Mouse (Mus musculus) lung, postnatal 10 days (tissue): ENCODE data around the gene Hes7.

Experiments used
- DNase-seq: peaks from one replicate; pipeline ENCODE4 v3.0.0; 2021

Gene Hes7

DNA sequence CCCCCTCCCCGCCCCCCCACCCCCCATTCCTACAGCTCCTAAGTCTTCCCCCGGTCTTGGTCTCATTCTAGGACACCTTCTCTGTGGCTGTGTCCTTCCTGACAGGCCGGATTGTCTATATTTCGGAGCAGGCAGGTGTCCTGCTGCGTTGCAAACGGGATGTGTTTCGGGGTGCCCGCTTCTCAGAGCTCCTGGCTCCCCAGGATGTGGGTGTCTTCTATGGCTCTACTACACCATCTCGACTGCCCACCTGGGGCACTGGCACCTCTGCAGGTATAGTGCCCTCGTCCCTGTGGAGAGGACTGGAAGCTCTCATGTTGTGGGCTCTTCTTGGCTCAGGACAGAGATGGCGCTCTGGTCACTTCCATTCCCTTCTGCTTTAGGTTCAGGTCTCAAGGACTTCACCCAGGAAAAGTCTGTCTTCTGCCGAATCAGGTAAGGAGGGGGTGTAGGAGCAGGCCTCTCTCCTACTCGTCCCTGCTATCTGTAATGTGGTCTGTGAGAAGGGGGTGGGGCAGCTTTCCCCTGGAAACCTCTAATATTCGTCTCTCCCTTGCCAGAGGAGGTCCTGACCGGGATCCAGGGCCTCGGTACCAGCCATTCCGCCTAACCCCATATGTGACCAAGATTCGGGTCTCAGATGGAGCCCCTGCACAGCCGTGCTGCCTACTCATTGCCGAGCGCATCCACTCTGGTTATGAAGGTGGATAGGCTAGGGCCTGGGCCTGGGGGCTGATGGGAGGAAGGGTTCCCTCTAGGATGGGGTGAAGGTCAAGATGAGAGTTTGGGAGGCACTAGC is 18.4 kb upstream of the Hes7 start:
- no peak for DNase-seq

DNA sequence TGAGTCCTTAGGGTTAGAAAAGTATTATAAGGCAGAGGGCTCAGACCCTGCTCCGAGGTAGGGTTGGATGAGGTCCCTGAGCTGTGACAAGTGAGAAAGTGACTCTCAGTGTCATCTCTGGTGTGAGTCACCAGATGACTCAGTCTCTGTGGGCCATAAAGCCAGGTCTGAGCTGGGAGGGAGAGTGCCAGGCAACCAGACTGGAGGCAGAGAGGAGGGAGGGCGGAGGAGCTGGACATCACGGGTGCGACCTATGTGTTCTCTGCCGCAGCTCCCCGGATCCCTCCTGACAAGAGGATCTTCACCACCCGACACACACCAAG is 17.8 kb upstream of the Hes7 start:
- DNase-seq, result peak; percentile 6

DNA sequence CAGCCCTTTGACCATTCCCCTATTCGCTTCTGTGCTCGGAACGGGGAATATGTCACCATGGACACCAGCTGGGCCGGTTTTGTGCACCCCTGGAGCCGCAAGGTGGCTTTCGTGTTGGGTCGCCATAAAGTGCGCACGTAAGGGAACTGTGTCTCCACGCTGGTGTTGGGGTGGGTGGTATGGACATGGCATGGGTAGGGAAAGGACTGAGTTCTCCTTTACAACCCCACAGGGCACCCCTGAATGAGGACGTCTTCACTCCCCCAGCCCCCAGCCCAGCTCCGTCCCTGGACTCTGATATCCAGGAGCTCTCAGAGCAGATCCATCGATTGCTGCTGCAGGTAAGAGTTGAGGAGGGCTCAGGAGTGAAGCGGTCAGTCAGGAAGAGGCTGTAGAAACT is 17.1 kb upstream of the Hes7 start:
- DNase-seq, result no peak

DNA sequence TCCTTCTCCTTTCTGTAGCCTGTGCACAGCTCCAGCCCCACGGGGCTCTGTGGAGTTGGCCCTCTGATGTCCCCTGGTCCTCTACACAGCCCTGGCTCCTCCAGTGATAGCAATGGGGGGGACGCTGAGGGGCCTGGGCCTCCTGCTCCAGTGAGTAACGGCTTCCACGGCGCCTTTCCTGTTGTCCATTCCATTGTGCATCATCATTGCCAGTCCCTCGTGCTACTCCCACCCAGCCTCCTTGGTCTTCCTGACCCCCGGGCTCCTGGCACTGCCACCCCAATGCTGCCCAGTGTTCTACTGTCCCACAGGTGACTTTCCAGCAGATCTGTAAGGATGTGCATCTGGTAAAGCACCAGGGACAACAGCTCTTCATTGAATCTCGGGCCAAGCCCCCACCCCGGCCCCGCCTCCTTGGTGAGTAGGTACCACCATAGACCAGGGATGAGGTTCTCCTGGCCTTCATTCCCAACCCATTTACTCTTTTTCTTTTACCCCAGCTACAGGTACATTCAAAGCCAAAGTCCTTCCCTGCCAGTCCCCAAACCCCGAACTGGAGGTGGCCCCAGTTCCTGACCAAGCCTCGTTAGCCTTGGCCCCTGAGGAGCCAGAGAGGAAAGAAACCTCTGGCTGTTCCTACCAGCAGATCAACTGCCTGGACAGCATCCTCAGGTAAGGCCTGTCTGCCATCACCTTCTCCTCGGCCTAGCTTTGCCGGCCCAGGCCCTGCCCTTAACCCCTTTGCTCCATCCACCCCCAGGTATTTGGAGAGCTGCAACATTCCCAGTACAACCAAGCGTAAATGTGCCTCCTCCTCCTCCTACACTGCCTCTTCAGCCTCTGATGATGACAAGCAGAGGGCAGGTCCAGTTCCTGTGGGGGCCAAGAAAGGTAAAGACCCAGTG is 16.4 kb upstream of the Hes7 start:
- DNase-seq, result no peak

DNA sequence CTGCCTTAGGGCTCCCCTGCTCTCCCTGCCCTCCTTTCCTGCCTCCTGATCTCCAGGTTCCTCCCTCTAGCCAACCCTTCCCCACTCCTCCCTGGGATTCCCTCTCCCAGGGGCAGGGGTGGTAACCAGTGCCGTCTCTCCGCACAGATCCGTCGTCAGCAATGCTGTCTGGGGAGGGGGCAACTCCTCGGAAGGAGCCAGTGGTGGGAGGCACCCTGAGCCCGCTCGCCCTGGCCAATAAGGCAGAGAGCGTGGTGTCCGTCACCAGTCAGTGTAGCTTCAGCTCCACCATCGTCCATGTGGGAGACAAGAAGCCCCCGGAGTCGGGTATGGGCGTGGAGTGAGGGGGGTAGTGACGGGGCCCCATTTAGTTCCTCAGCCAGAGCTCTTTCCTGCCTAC is 15.7 kb upstream of the Hes7 start:
- no peak for DNase-seq

DNA sequence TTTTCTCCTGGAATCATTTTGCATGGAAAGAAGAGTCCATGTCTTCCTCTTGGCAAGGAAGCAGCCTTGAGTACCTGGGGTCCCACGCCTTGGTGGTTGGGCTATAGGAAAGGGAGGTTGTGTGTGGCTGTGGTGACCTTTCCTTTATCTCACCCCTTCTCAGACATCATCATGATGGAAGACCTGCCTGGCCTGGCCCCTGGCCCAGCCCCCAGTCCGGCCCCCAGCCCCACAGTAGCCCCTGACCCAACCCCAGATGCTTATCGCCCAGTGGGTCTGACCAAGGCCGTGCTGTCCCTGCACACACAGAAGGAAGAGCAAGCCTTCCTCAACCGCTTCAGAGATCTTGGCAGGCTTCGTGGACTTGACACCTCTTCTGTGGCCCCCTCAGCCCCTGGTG is 15.0 kb upstream of the Hes7 start:
- no peak for DNase-seq

DNA sequence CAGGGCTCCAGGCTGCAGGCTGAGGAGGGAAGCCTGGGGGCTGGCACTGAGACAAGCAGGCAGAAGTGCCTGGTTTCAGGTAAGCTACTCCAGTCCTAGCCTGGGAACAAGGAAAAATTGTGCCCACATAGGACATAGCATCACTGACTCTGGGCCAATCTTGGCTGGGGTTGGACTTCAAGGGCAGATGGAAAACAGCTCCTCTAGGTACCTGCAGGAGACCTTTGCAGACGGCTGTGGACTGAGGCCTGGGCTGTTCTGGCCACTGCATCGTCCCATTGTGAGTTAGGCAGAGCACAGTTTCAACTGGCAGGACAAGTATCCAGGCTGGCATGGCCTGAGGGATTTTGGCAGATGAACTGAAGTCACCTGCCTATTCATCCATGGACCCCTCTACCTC is 14.4 kb upstream of the Hes7 start:
- DNase-seq, result no peak

DNA sequence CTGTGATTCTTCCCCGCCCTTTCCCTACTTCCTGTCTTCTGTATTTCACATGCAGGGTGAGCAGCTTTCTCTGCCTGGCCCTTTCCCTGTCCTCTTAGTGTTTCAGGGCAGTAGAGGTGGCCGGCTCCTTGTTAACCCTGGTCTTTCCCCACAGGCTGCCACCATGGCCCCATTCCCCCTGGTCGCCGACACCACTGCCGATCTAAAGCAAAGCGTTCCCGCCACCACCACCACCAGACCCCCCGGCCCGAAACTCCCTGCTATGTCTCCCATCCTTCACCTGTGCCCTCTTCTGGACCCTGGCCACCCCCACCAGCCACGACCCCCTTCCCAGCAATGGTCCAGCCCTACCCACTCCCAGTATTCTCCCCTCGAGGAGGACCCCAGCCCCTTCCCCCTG is 13.9 kb upstream of the Hes7 start:
- no peak for DNase-seq

DNA sequence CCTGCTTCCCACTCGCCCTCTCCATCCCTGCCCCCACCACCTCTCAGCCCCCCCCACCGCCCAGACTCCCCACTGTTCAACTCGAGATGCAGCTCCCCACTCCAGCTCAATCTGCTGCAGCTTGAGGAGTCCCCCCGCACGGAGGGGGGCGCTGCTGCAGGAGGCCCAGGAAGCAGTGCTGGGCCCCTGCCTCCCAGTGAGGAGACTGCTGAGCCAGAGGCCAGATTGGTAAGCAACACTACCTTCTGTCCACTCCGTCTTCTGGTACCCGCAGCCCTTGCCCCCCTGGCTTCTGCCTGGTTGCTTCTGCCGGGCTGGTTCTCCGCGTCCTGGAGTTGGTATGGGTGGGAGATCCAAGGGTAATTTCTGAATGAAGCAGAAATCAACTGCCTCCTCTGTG is 13.4 kb upstream of the Hes7 start:
- no peak for DNase-seq

DNA sequence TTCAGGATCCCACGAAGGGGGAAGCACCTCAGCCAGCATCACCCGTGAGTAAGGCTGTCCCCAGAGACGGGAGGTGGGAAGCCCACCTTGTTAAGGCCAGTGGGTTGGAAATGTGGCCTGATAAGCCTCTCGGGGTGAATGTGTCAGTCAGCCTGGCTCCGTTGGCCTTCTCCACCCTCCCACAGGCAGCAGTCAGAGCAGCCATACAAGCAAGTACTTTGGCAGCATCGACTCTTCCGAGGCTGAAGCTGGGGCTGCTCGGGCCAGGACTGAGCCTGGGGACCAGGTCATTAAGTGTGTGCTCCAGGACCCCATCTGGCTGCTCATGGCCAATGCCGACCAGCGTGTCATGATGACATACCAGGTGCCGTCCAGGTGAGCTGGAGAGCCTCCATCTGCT is 12.5 kb upstream of the Hes7 start:
- no peak for DNase-seq

DNA sequence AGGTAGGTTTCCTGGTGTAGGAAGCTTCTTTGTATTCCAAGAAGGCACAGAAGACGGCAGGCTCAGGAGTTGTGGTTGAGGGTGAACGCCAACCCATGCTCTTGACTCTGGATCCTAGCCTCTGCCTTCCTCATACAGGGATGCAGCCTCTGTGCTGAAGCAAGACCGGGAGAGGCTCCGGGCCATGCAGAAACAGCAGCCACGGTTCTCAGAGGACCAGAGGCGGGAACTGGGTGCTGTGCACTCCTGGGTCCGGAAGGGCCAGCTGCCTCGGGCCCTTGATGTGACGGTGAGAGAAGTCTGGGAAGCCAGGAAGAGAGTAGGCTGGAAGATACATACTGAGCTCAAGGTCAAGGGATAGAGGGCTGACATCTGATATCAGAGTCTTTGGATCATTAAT is 12.0 kb upstream of the Hes7 start:
- no peak for DNase-seq

DNA sequence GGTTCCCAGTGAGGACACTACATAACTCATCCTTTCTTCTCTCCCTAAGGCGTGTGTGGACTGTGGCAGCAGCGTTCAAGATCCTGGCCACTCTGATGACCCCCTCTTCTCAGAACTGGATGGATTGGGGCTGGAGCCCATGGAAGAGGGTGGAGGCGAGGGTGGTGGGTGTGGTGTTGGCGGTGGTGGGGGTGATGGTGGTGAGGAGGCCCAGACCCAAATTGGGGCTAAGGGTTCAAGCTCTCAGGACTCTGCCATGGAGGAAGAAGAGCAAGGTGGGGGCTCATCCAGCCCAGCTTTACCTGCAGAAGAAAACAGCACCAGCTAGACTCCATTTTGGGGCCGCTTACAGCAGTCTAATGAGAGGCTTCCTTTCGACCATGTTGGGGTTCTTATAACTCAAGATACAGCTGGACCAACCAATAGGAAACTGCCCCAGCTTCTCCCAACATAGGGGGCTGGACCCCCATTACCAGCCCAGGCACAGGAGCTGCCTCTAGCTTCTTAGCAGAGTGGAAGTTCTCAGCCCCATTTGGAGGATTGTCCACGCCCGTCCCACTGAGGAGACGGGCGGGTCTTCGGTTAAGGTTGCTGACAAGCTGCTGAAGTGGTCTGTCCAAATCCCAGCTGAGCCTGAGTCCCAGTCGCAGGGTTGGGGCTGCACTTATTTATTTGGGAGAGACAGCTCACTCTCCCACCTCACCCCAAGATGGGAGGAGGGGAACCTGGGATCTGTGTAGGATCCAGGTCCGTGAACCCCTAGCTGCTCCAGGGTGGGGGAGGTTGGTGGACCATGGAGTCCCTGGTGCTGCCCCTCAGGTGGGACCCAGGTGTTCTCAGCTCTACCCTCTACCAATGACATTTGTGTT is 10.9 kb upstream of the Hes7 start:
- DNase-seq, result no peak

DNA sequence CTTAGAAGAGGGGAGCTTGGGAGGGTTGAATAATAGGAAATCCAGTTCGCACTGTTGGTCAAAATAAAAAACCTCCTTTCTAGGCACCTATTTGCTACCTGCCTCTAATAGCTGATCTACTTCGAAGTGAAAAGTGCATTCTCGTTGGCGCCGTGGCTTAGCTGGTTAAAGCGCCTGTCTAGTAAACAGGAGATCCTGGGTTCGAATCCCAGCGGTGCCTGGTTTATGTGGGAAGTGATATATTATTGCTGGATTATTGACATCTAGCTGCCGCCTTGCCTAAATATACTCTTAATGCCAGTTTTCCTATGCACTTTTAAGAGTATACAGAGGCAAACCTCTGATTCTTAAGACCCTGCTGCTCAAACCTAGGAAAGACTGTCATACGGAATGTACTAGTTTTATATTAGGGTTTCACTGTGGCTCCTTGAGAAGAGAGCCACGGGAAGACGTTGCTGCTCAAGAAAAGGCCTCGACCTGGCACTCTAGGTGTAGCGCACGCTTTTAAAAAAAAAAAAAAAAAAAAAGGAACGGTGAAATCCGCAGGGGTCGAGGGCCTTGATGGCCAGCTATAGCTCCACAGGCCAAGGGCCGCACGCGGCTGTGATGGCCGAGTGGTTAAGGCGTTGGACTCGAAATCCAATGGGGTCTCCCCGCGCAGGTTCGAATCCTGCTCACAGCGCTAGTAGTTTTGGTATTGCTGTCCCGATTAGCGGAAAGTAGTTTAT is 9.7 kb upstream of the Hes7 start:
- peak; percentile 94 for DNase-seq

DNA sequence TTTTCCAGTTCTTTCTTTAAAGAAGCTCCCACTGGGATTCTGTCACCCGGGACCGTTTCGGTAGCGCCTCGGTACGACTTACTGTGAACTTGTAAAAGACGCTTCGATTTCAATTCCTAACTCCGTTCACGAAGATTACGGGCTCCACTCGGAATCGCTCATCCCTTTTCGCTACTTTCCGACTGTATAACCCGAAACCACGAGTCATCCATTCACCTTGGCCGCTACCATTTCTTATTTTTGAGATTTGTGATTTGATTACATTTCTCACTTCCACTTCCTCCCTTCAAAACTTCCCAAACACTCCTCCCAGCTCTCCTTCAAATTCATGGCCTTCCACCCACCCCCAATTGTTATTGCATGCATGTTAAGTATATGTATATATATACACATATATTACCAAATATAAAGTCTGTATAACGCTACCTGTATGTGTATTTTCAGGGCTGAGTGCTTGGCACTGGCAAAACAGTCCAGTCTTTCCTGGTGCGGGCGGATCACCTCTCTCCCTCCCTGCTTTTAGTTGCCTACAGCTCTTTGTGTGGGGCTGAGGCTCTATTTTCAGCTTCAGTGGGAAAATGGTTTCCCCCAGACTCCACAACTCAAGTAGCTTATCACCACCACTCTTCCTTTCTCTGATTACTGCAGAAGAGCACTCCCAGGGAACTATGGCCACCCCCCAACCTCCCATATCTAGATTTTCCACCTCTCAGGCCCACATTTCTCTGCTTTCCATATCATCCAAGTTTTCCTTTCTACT is 9.0 kb upstream of the Hes7 start:
- no peak for DNase-seq

DNA sequence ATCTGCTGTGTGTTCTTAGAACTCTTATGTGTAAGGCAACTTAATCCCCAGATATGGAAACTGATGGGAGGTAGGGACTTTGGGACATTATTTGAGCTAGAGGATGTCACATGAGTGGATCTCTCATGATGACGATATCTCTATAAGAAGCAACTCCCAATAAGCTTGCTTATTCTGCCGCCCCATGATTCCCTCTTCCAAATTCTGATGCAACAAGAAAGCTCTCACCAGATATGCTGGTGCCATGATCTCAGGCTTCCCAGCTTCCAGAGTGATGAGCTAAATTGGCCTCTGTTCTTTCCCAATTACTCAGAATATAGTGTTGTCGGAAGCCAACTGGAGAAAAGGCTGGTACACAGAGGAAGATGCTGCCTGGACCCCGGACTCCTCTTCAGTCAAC is 8.3 kb upstream of the Hes7 start:
- no peak for DNase-seq

DNA sequence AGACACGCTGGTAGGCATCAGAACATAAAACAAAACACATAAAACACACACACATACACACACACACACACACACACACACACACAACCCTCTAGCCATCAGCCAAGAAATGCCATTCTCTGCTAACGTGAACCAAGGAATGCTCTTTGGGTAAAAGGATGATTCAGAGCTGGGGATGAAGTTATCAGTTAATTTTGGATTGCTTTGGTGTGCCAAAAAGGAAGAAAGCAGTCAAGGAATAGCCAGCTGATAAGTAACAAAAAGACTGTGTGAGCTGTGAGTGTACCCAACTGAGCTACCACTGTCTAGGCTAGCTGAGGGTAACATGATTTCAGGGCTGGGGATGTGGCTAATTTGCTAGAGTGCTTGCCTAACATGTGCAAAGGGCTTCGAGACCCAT is 6.2 kb upstream of the Hes7 start:
- no peak for DNase-seq

DNA sequence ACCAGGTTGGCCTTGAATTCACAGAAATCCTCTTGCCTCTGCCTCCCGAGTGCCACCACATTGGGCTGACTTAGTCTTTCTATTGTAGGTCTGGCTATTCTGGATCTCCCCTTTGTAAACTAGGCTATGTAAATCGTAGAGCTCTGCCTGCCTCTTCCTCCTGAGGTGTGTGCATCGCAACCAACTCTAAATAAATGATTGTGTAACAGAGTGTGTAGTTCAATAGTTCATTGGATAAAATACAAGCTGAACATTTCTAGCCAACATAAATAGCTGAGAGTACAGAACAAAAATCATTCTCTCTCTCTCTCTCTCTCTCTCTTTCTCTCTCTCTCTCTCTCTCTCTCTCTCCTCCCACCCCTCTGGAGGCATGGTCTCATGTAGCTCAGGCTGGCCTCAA is 5.6 kb upstream of the Hes7 start:
- no peak for DNase-seq

DNA sequence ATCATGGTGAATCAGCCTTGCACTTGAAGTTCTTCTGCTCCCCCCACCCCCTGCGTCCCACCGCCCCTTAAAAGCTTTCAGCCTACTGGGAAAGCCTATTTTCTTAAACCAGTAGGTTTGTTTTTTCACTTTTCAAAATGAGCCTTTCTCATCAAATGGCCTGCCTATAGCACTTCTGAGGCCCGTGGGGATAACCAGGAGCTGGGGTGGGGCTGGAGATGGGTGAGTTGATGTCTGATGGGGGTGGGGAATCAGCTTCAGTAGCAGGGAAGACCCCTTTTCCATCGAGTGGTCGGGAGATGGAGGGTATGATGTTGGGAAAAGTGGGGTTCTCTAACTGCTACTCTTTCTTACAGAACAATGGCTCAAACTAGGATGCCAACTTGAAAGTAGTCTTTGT is 3.4 kb upstream of the Hes7 start:
- DNase-seq, result no peak

DNA sequence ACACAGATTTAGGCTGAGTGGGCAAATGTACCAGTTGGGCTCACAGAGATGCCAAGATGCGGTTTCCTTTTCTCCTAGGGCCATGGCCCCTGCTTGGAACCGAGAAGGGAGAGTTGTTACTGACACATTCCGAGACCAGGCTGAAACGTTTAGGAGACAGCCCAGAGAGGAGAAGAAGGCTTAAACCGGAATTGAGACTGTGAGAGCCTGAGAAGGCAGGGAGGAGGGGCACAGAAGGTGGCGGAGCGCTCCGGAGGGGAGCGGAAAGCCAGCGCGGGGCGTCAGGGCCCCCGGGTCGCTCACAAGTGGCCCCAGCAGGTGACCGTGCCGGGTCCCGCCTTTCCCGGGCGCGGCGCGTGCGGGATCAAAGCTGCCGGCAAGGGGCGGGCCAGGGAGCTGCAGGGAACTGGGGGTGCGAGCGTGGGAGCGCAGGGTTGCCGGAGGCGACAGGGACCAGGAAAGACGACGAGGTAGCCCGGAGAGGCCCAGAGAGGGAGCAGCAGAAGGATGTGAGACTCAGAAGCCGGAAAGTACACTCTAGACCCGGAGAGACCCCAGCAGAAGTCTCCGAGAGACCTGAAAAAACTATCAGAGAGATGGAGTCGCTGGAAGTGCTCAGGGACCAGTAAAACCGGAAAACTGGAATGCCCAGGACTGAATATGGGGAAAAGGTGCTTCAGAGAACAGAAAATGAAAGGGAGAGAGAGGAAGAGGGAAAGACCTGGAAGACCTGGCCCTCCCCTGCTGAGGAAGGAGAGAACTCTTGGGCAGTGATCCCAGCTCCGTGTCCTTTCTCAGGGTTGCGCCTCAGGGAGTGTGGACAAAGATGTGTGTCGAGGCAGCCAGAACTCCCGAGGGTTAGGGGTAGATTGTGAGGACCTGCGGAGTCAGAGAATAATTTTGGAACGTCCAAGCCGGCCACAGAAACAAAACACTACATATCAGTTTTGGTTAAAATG is 2.2 kb upstream of the Hes7 start:
- peak; percentile 74 for DNase-seq

DNA sequence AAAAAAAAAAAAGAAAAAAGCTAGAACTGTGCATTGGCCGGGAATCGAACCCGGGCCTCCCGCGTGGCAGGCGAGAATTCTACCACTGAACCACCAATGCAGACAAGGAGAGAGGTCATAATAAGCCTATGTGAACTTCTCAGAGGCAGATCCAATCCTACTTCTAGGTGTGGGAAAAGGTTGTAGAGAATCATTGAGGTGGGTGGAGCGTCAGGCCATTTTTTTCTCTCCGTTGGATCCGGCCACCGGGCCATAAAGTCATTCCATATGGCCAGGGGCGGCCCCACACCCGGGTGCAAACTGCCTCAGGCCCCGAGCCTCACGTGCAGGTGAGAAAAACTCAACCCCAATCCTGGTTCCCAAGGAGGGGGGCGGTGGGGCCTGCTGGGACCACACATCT is 1.4 kb upstream of the Hes7 start:
- DNase-seq, result peak; percentile 90
